Mouse (Mus musculus) heart, adult 2 months (tissue): ENCODE measurements at regions not wholly inside any gene's neighbourhood (a gene's known extent, or its start where the extent isn't known, plus 50 kb on each side); places are given as distances from the start of the nearest gene placed in this dataset.

Experiments used
- CTCF ChIP-seq: fragments of 200-600 bp; IDR thresholded peaks from 2 replicates; pipeline ENCODE4 v1.8.1; 2022; ENCODE audit warnings: antibody characterized with exemption, mild to moderate bottlenecking, moderate library complexity
- EP300 ChIP-seq: fragments of 200-500 bp; IDR thresholded peaks from 2 replicates; pipeline ENCODE4 v1.6.1; 2011; ENCODE audit warnings: low read depth, low read length, control low read depth; ENCODE audit not compliant: insufficient read depth
- POLR2A ChIP-seq: fragments of 200-500 bp; IDR thresholded peaks from 2 replicates; pipeline ENCODE4 v1.6.1; 2011; ENCODE audit warnings: mild to moderate bottlenecking, low read depth, low read length, control low read depth; ENCODE audit not compliant: insufficient read depth

GRCm38 (mm10) chr4:89000200-89000599 is 120.2 kb upstream of the Ifne start:
- TF ChIP-seq CTCF (no peak), EP300 (no peak), POLR2A (no peak)
